ENCODE assay signal across 8 mouse cellular contexts in genomic region chr14:30625856-30626726, GRCm38 (mm10). TPM values are rescaled to one million over a fixed set of nuclear protein-coding genes. Genes with fewer than 3 reads are reported as not detected.
DNase-seq lines count a peak whose midpoint lies in the region; ATAC-seq lines count a peak whose summit lies in the region.

Prkcd (minus strand) TSS chr14:30626210.

- H3K4me3 ChIP-seq in midbrain, embryonic 10.5 days, result peak within 1 kb of the TSS; percentile 69

- no peaks in the 10 kb centered on the region for H3K9me3 ChIP-seq in midbrain, embryonic 10.5 days (replicated peaks)

- no peaks in the 10 kb centered on the region for H3K36me3 ChIP-seq in midbrain, embryonic 10.5 days

- WGBS in midbrain, embryonic 10.5 days, result 1% methylated on average over 68 of the region's 71 CpGs

- peaks cover 38% of the 10 kb centered on the region for H3K4me1 ChIP-seq in midbrain, embryonic 10.5 days

- peak; percentile 39; the same call in 1 of the 2 replicates for ATAC-seq in frontal cortex, adult (ENCODE audit: low TSS enrichment)
- ATAC-seq in inflammation-experienced regulatory T-cells, adult 6 months, result peak; percentile 76

- peaks cover 49% of the 10 kb centered on the region for H3K27me3 ChIP-seq in midbrain, embryonic 10.5 days (ENCODE audit: low read depth, poor library complexity, severe bottlenecking)

- intact Hi-C loops in left cerebral cortex, postnatal 36 days (cut with DNase I), result no loop called here

- peak within 1 kb of the TSS; percentile 79 for H3K27ac ChIP-seq in midbrain, embryonic 10.5 days (replicated peaks)

- DNase-seq in frontal cortex, postnatal 25 days (ENCODE audit: low spot score in 2 of 2), result no peak
- DNase-seq in embryo, embryonic 10 days (ENCODE audit: low spot score), result peak; percentile 78
- DNase-seq in gastrocnemius, postnatal 25 days, result peak; percentile 87
- DNase-seq in left cerebral cortex, postnatal 36 days (ENCODE audit: low spot score in 2 of 2), result peak; percentile 45 to 47
- DNase-seq in midbrain, embryonic 10.5 days (ENCODE audit: low spot score), result peak; percentile 70
- peak; percentile 73 for DNase-seq in spleen, adult 12 weeks (ENCODE audit: low spot score)

RNA-seq across cellular contexts. Expression of gene Prkcd, which starts in this region (rescaled TPM):
- 1 to 10 TPM; 5.4 to 5.7 TPM for total RNA-seq in gastrocnemius, postnatal 25 days (2021)
- polyA plus RNA-seq in inflammation-experienced regulatory T-cells, adult 6 months (2017; shearing (Covaris generic)), result 10 to 100 TPM; 23.4 to 30.9 (median 28.3) TPM
- 10 to 100 TPM in 1 of 2 experiments, 1 to 10 TPM in 1; 9.8 to 15.4 TPM for total RNA-seq in left cerebral cortex, postnatal 36 days (2021)
- polyA plus RNA-seq in midbrain, embryonic 10.5 days (2016; fragmentation: Nextera tagmentation; extraction: Ambion mirVana), result 20.8 and 23.2 TPM in 2 replicates

Comparison
In these comparisons a context has a peak if more than half of its experiments do, and no peak if none do; other contexts are left out.
1. DNase-seq: peak in embryo, embryonic 10 days (single experiment), gastrocnemius, postnatal 25 days (single experiment), left cerebral cortex, postnatal 36 days (2 of 2), midbrain, embryonic 10.5 days (single experiment) and spleen, adult 12 weeks (single experiment); none in frontal cortex, postnatal 25 days (0 of 2).